Mouse (Mus musculus) lung, adult 18-20 months (tissue): ENCODE measurements around the gene Aqp2.

ENCODE experiments used
- DNase-seq, 2 experiments: peaks; one replicate each; pipeline ENCODE4 v3.0.0; 2022; ENCODE audit warnings: mixed read lengths in 2 of 2

Gene Aqp2

DNA sequence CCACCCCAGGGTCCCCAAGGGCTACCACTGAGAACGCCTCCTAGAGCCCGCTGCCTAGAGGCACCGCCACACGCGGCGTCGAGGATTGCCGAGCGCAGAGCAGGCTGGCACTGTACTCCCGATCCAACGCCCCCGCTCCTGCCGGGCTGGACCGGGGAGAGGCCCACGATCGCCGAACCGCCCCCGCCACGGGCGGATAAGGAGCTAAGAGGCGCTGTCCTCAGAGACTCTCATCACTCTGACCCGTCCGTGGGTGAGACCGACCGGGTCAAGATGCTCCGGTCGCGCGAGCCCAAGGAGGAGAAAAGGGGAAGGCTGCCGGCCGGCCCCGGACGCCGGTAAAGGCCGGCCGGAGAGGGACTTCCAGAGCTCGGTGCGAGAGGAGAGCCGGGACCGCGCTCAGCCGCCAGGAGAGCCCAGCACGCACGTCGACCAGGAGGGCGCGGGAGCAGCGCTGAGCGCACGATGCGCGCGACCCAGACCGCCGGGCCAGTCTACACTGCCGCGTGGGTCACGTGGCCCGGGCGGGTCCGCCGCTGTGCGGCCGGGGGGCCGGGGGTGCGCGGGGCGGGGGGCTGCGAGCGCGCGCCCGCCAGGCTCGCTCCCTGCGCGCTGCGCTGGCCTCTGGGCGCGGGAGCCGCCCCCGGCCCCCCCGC lies 11.7 kb downstream of the Aqp2 start, which contains the start of gene Aqp5:
TSS of gene Aqp5 (plus strand) at position 354 of the 656 bp plus-strand sequence.
- peak; percentile 62 to 64 for DNase-seq

DNA sequence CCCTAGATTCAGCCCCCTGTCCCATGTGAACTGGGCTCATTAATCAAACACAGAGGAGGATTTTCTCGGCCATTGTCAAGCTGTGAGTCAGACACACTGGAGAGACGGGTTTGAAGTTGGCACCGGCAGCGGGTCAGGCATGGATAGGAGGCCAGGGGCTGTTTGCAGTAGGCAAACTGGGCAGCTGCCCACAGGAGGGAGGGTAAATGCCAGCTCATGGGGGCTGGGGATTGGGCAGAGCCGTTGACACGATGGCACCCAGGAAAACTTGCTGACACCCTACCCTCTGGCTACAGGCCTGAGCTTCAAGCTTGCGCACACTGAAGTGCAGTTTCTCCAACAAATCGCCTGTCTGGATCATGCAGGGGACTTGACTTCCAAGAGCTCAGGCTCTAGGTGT lies 13.3 kb downstream of the Aqp2 start:
- DNase-seq, result peak; percentile 83 to 89

DNA sequence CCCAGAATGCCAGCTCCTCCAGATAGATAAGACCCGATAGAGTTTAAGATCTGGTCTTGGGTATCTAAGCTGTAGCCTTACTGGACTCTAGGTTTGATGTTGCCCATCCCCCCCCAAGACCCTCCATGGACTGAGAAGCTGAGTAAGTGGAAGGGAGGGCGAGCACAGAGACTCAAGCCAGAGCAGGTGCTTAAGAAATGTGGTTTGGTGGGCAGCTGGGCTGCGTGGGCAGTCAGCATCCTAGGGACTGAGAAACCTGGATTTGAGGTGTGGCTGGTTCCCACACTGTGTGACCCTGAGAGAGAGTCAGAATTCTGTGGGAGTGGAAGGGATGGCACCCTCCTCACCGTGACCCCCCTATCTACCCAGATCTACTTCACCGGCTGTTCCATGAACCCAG lies 14.0 kb downstream of the Aqp2 start:
- DNase-seq, result no peak

DNA sequence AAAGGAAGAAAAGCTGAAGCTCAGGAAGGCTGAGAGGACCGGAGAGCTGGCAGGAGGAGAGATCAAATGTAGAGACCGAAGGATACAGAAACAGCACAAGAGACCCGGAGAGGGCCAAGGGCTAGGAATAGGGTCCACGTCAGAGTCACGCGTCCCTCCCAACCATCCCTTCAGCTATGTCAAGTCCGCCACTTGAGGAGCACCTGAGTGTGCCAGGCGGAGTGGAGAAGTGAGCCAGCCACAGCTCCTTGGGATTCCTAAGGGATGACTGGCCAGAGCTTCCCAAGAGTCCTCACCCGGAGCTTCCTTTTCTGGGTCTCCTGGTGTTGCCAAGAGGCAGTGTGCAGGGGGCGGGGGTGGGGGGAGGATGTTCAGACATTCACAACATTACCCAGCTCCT lies 16.1 kb downstream of the Aqp2 start:
- DNase-seq, result peak; percentile 85 to 87

DNA sequence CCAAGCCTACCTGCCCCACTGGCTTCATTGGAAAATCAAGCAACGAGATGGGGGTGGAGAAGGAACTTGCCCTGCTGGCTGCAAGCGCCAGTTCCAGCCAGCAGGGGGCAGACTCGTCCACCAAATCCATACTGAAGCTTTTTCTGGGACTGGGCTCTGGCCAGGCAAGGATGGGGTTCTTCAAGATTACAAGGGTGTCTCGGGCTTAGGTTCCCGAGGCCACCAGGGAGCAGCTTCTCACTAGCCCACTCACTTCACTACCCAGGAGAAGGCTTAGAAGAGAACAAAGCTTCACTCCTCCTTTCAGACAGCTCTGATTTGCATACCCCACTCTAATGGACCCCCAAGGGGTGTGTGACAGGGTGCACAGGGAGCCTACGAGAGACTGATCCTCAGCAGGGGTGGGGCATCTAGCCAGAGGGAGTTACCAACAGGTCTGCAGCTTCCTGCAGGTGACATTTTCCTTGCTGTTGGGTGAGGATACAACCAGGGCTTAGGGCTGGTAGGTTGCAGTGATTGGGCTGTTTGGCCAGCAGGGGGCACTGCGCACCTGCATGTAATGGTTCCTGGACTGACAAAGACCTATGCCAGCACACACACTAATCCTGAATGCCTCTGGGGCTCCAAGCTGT lies 17.3 kb downstream of the Aqp2 start:
- peak; percentile 82 to 86 for DNase-seq

DNA sequence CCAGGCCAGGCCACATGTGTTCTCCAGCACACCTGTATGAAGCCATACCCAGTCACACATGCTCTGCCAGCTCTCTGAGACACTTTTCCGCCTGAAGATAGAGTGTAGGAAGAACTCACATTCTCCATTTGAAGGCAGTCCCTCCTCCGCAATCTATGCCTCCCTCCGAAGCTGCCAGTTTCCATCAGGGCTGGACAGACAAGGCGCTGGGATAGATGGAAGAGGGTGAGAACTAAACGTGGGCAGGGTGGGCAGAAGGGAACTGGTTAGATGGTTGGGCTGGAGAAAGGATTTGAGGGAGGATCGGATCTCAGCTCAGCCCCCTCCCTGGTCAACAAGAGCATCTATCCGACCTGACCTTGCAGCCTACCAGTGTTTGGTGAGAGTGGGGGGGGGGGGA lies 18.0 kb downstream of the Aqp2 start:
- no peak for DNase-seq

DNA sequence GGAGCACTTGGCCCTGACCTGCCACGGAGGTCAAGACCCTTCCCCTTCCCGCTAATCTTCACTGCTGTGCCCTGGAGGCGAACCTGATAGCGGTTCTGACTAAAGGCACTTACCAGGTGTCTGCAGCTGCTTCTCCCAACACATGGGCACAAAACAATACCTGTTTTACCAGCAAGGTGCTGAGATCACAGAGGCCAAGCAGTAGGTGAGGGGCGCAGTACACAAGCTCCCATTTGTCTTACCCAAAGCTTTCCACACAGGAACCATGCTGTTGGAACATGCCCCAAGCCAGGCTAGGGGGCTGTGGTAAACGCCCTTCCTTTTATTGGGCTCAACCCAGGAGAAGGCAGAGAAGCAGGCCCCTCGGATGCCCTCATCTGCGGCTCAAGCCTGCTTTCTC lies 18.7 kb downstream of the Aqp2 start:
- no peak for DNase-seq

DNA sequence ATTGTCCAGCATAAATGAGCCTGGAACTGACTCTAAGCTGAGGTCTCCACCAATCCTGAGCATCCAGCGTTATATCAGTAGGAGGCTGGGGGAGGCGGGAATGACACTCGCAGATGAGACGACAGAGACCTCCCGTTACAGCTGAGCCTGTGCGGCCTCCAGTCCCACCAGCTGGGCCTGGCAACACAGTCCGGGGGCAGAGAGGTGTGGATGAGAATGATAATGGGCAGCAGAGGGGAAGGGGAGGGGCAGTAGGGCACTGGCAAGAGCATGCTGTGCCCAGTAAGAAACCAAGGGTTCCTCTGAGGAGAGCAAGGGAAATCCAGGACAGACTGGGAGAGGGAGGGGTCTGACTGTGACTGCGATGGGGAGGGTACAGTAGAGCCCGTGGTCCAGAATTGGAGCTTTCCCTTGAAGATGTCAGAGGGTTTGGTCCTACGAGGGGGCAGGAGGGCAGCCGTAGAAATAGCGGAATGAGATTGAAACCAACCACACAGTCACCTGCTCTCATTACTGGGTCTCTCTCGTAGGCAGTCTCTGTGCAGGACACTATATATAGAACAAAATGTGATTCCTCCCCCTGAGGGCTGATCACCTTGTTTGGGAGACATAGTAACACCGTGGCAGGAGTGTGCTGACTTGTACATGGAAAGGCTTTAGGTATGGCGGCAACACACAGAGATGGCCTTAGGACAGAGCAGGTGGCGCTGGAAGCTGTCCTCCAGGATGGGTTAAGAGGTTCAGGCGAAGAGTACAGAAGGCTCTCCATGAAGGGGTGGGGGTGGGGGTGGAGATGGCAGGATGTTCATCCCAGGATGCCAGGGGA lies 20.6 kb downstream of the Aqp2 start:
- no peak for DNase-seq

DNA sequence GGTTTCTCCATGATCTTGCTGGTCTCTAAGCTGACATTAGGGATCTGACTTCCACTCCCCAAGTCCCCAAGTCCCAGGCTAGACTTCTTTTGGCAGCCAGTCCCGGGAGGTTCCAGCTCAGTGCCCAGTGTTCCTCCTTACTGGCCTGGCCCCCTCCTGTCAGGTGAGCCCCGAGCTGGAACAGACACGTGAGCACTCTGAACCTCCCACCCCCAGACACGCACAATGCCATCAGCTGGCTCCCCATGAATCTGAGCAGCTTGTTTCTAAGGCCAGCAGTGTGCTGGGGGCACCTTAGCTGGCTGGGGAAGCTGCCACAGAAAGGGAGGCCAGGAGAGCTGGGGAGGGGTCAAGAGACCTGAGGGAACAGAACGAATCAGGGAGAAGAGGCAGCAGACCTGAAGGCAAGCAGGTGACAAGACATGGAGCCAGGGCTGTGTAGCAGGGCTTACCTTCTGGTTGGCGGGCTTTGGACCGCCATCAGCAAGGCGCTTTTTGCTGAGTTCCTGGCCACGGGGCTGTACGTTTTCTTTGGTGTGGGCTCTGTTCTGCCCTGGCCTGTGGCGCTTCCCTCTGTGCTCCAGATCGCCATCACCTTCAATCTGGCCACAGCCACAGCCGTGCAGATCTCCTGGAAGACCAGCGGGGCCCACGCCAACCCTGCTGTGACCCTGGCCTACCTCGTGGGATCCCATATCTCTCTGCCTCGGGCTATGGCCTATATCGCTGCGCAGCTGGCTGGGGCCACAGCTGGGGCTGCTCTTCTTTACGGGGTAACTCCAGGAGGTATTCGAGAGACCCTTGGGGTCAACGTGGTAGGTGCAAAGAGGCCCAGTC lies 22.3 kb downstream of the Aqp2 start, which contains the start of gene Aqp6:
TSS of gene Aqp6 (plus strand) at position 415 of the 837 bp plus-strand sequence.
- no peak for DNase-seq

DNA sequence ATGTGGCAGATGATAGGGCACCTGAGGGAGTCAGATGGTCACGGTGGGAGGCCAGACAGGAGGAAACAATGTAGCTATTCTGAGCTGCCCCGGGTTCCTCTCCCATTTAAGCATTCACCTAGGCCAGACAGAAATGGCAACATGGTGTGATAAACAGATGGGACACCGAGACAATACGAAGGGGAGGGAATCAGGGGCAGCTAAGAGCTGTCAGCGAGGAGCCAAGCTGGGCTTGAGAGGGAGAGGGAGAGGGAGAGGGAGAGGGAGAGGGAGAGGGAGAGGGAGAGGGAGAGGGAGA lies 22.9 kb downstream of the Aqp2 start:
- DNase-seq, result no peak

DNA sequence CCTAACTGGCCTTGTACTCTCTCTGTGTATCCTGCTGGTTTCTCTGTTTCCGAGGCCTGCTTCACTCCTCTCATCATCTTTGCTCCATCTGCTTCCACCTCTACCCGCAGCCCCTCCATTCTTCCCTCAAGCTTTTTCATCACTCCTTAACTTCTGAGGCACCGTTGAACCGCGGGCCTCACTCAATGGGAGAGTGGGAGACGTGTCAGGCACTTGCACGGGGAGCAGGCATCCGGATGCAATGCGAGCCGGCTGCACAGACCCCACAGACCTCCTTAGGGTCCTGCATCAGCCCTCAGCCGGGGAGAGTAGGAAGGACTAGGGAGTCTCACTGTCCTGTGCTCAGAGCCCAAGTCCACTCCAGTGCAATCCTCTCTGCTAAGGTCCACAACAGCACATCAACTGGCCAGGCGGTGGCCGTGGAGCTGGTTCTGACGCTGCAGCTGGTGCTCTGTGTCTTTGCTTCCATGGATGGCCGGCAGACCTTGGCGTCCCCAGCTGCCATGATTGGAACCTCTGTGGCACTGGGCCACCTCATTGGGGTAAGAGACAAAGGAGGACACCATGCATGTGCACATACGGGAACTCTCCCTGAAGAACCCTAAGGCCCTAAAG lies 23.5 kb downstream of the Aqp2 start:
- DNase-seq, result no peak

DNA sequence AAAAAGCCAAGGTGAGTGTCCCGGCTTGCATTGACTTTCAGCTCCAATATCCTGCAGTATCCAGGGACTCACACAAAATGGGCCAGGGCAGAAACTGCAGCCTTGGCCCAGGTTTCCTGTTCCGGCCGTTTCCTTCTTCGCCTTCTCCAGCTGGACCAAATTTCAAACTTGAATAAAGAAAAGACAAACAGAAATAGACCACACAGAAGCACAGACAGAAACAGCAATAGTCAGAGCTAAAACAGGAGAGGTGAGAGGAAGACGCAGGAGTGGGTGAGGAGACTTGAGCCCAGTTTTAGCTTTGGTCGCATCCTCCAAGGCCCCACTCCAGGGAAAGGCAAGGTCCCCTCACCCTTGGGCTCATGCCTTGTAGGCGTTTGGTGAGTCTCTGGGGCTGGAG lies 24.4 kb downstream of the Aqp2 start:
- DNase-seq, result no peak

DNA sequence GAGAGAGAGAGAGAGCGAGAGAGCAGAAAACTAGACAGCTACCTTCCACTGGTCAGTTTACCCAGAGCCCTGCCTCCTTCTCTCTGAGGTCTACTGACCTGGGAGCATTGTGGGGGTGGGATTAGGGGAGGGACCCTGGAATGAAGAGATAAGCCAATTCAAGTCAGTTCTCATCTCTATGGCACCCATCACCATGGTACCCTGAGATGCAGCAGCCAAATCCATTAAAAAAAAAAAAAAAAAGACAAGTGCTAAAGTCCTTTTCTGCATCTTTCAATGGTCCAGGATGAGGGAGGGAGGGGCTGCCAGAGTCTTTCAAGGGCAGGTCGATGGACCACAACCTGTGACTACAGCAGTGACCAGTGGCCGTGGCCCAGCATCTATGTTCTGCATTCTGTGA lies 26.7 kb downstream of the Aqp2 start:
- DNase-seq, result no peak

DNA sequence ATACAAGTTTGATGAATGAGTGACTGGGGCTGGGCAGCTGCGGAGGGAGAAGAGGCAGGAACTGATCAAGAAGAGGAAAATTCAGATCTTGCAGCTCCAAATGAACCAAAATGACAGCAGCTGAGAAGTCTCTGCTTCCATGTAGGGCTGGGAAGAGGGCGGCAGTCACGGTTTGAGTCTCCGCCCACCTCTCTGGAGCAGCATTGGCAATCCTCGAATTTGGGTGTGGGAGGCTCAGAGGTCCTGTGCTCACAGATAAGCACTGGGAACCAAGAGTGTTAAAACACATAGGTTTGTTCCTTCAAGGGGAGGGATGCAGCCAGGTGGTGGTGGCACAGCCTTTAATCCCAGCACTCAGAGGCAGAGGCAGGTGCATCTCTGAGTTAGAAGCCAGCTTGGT lies 27.7 kb downstream of the Aqp2 start:
- DNase-seq, result no peak

DNA sequence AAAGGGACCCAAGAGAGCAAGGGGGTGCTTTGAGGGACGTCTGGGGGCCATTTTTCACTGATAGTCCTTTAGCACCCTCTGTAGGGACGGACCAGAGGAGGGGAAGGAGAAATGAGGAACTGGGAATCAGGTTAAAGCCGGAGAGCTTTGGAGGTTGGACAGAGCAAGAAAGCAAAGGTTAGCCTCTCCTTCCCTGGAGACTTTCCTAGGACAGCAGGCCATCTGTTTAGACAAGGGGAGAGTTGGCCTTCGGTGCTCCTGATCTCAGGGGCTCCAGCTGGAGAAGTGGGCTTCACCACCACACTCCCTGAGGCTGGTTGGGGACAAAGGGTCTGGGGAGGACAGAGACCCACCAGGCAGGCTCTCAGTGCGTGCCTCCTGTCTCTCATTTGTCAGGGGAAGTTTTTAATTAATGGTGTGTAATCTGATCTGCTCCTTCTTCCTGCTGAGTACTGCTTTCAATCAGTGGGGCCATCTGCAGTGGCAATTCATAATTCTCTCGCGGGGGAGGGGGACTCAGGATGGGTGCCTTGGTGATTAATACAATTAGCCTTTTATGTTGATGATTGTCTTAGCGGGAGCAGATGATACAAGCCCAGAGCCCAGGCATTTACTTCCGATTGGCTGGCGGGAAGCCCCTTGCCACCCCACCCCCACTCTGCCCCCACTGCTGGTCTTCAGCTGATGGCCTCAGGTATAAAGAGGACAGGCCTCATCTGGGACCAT lies 28.7 kb downstream of the Aqp2 start:
- DNase-seq, result no peak

DNA sequence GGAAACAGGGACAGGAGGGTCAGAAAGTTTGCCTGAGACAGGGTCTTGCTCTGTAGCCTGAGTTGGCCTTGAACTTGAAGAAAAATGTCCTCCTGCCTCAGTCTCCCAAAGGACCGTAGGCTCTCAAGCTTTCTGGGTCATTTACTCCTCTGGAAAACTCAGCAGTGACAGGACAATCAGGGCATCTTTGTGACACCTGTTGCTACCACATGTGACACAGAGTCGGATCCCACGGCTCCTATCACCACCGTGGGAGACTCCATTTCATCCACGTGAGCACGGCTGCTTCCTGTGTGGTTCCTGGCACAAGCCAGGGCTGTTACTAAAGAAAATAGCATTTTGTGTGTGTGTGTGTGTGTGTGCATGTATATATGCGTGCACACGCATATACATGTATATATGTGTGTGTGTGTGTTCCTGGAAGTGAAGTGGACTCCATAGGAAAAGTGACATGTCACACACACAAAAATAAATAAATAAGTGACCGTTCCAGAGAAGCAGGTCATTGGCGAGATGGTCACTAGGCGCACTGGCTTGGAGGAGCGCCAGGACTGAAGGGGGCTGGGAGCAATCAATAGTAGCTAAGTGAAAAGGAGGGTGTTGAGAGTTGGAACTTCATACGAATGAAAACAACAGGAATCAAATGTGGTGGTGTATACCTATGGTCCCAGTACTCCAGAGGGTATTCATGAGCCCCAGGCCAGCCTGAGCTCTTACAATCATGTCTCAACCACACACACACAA lies 29.7 kb downstream of the Aqp2 start:
- no peak for DNase-seq

DNA sequence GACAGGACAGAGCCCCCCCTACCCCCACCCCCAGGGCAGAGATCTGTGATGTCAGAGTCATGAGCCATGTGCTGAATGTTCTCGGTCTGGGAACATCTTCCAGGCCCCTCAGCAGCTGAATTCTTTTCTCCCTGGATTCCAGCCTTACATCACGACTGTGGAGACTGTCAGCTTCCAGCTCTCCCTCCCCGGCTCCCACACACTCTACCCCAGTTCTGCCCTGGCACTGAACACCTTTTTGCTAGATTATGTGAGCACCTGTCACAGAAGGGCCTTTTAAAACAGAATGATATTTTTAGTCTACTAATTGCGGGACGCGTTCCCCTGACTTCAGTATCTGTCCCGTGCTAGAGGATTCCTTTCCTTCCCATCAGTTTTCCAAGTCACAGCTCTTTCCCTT lies 32.7 kb downstream of the Aqp2 start:
- no peak for DNase-seq

DNA sequence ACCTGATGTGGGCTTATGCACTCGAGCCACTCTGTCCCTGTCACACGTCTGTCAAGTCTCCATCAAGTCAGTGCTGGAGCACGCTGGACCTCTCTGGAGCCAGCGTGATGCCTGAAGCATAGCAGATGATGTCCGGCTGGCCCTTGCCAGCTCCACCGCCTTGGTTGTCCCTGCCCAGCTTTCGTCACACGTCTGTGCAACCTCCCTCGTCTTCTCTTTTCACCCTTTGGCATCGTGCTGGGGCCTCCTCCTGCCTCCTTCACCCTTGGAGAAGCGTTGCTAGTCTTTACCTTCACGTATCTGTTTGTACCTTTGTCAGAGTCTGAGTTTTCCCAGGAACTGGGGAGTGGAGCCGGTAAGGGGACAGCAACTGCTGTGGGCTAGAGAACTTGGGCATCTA lies 35.4 kb downstream of the Aqp2 start:
- no peak for DNase-seq

DNA sequence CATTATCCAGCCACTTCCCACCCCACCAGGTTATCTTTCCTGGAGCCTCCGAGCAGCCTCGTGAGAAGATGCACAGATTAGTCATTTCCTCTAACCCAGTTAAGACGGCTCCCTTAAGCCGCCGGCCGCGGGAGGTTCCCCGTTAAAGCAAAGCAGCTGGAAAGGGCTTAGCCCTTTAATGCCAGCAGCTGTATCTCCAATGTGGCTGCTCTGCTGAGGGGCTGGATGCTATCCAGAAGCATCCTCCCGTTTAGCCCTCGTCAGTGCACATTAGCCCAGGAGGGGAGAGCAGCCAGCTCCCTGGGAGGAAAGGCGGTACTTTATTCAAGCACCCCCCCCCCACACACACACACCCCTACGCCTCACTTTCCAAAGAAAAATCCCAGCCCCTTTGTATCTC lies 35.9 kb downstream of the Aqp2 start:
- DNase-seq, result no peak

DNA sequence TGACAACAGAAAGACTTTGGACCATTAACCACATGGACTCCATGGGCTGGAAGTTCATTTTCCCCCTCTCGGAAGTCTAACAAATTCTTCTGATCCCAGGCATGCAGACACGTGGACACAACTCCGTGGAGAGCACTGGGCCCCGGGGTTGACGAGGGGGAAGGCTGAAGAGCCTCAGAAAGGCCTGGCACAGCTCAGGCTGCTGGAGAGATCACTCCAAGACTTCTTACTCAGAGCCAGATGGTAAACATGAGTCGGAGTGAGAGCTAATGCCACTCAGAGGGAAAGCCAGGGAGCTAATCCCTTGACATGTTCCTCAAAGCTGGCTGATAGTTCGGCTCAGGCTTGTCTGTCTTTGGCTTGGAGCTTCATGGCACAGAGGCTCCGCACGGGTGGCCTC lies 36.4 kb downstream of the Aqp2 start:
- DNase-seq, result peak; percentile 55 to 59

DNA sequence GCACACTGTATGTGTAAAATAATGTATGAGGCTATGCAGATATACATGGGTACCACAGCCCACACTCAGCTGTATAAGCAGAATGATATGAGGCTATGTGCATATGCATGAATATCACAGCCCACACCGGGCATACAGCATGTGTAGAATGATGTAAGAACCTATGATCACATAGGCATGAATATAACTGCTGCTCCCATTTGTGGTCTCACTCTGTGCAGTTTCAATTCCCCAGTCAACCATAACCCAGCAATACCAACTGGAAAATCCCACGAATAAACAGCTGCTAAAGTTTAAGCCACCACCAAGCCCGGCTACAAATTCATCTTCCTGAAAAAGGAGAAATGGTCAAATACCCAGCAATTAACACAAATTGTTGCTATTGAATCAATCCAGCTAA lies 39.7 kb downstream of the Aqp2 start:
- no peak for DNase-seq
